Mouse (Mus musculus) large intestine, adult 2 months (tissue): Measurements from ENCODE around the gene Cfap299. TPM values are rescaled to one million over a fixed set of nuclear protein-coding genes. Genes with fewer than 3 reads are reported as not detected.

Source experiments
- DNase-seq: peaks from one replicate; pipeline ENCODE4 v3.0.0-alpha.2; 2012; ENCODE audit warnings: low read depth, low spot score
- WGBS: fragments of 180-500 bp; shearing (Covaris S2); methylation state at CpG from one replicate; pipeline ENCODE4 v1.1.7; 2018; 5-methylcytosine and 5-hydroxymethylcytosine counted together
- polyA plus RNA-seq: library from polyadenylated mRNA; depleted of rRNA; stranded (reverse); fragments of >200 nt; gene quantifications from 2 replicates; pipeline ENCODE4 v1.2.3, GENCODE M21; 2012

Cfap299 gene
- polyA plus RNA-seq, 1 experiment = 0.14 TPM

- WGBS = 26% methylated on average over 8 of the region's 8 CpGs
Observed at GRCm38 (mm10) chr5:98376058-98376798, 47.1 kb downstream of the Cfap299 start.

GRCm38 (mm10) chr5:98376799-98377090 lies 47.6 kb downstream of the Cfap299 start:
- DNase-seq = no peak
- WGBS = 26% methylated on average over 4 of the region's 4 CpGs

More at GRCm38 (mm10) chr5:98376058-98376798, 47.1 kb downstream of the Cfap299 start:
- peak; percentile 59 for DNase-seq

GRCm38 (mm10) chr5:98380360-98380759 lies 51.3 kb downstream of the Cfap299 start:
- DNase-seq = no peak
- WGBS = 87% methylated on average over 4 of the region's 4 CpGs

GRCm38 (mm10) chr5:98387054-98387453 lies 58.0 kb downstream of the Cfap299 start:
- WGBS = 58% methylated on average over 3 of the region's 3 CpGs

GRCm38 (mm10) chr5:98402165-98402564 lies 73.1 kb downstream of the Cfap299 start:
- no peak for DNase-seq
- 86% methylated on average over 1 of the region's 1 CpGs for WGBS

More at GRCm38 (mm10) chr5:98387054-98387453, 58.0 kb downstream of the Cfap299 start:
- DNase-seq = no peak

GRCm38 (mm10) chr5:98410060-98410459 lies 81.0 kb downstream of the Cfap299 start:
- DNase-seq = peak; percentile 11
- WGBS = 68% methylated on average over 2 of the region's 2 CpGs

GRCm38 (mm10) chr5:98416385-98417145 lies 87.5 kb downstream of the Cfap299 start:
- WGBS = 86% methylated on average over 9 of the region's 9 CpGs
- no peak for DNase-seq

GRCm38 (mm10) chr5:98424965-98425364 lies 95.9 kb downstream of the Cfap299 start:
- 100% methylated on average over 1 of the region's 1 CpGs for WGBS
- DNase-seq = no peak

- no peak for DNase-seq
- WGBS = 49% methylated on average over 5 of the region's 5 CpGs
Observed at GRCm38 (mm10) chr5:98426112-98426511, 97.0 kb downstream of the Cfap299 start.

GRCm38 (mm10) chr5:98430060-98430459 lies 101.0 kb downstream of the Cfap299 start:
- no peak for DNase-seq
- 59% methylated on average over 7 of the region's 7 CpGs for WGBS

GRCm38 (mm10) chr5:98438686-98439085 lies 109.6 kb downstream of the Cfap299 start:
- DNase-seq = no peak
- WGBS = 72% methylated on average over 3 of the region's 3 CpGs

GRCm38 (mm10) chr5:98446771-98447462 lies 117.8 kb downstream of the Cfap299 start:
- DNase-seq = peak; percentile 48
- 32% methylated on average over 12 of the region's 12 CpGs for WGBS

GRCm38 (mm10) chr5:98449873-98450272 lies 120.8 kb downstream of the Cfap299 start:
- WGBS = 79% methylated on average over 2 of the region's 2 CpGs
- no peak for DNase-seq

- DNase-seq = no peak
- WGBS = 73% methylated on average over 4 of the region's 4 CpGs
Observed at GRCm38 (mm10) chr5:98466882-98467535, 137.9 kb downstream of the Cfap299 start.

GRCm38 (mm10) chr5:98470052-98470451 lies 140.9 kb downstream of the Cfap299 start:
- 77% methylated on average over 4 of the region's 4 CpGs for WGBS
- no peak for DNase-seq

- no peak for DNase-seq
- WGBS = 86% methylated on average over 3 of the region's 3 CpGs
Observed at GRCm38 (mm10) chr5:98476539-98476938, 147.4 kb downstream of the Cfap299 start.

GRCm38 (mm10) chr5:98477261-98477660 lies 148.2 kb downstream of the Cfap299 start:
- 80% methylated on average over 8 of the region's 8 CpGs for WGBS
- no peak for DNase-seq

- WGBS = 57% methylated on average over 5 of the region's 5 CpGs
- no peak for DNase-seq
Observed at GRCm38 (mm10) chr5:98483507-98483906, 154.4 kb downstream of the Cfap299 start.

GRCm38 (mm10) chr5:98485189-98485588 lies 156.1 kb downstream of the Cfap299 start:
- WGBS = 23% methylated on average over 1 of the region's 1 CpGs

GRCm38 (mm10) chr5:98498317-98498716 lies 169.2 kb downstream of the Cfap299 start:
- no peak for DNase-seq

More at GRCm38 (mm10) chr5:98485189-98485588, 156.1 kb downstream of the Cfap299 start:
- DNase-seq = peak; percentile 44

More at GRCm38 (mm10) chr5:98498317-98498716, 169.2 kb downstream of the Cfap299 start:
- WGBS = 88% methylated on average over 4 of the region's 4 CpGs
